Mouse (Mus musculus): Measurements from ENCODE around the gene Zfp64.

DNA sequence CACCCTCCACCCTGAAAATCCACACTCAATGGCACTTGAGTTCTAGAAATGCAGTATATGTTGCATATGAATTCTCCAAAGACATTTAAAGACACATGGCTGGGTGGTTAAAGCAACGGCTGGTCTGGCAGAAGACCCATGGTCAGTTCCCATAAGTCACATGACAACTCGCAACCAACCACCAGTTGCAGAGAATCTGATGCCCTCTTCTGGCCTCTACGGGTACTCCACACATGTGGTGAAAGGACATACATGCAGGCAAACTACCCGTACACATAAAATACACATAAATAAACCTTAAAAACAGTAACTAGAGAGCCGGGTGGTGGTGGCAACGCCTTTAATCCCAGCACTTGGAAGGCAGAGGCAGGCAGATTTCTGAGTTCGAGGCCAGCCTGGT lies 60.6 kb downstream of the Zfp64 start:
- TF ChIP-seq CTCF (IDR thresholded peaks at IDR 0.05; ENCODE audit: low read depth) (peak; percentile 33; the same call in 1 of the 2 replicates), EP300 (optimal IDR thresholded peaks at IDR 0.05) (no peak)
